15 mouse cellular contexts compared by ENCODE assay signal in genomic region chr14:47187261-47187660, GRCm38 (mm10). TPM values are rescaled to one million over a fixed set of nuclear protein-coding genes. Genes with fewer than 3 reads are reported as not detected.
A peak's percentile ranks its signal among the peaks of the same experiment; 100 is the strongest.
DNase-seq lines count a peak whose midpoint lies in the region; ATAC-seq and TF ChIP-seq lines count a peak whose summit lies in the region.
"Had no signal": no experiment of that assay in that cellular context is flagged by ENCODE, and none has a peak within 500 bp of the region (broad histone marks: within the 10 kb centered on the region; RNA-seq: fewer than 3 reads in every experiment).

No protein-coding gene starts in this region.

- no peaks in the 10 kb centered on the region for H3K27me3 ChIP-seq in heart, embryonic 16.5 days (ENCODE audit: control insufficient read depth, insufficient read depth, low read length)
- H3K27me3 ChIP-seq in liver, embryonic 15.5 days, result peaks cover 20% of the 10 kb centered on the region
- peaks cover 19% of the 10 kb centered on the region for H3K27me3 ChIP-seq in liver, embryonic 12.5 days (replicated peaks)
- H3K27me3 ChIP-seq: stomach, embryonic 15.5 days had no signal

- WGBS in heart, embryonic 16.5 days, result 58% methylated on average over 1 of the region's 1 CpGs
- 51% methylated on average over 1 of the region's 1 CpGs for WGBS in liver, embryonic 15.5 days (ENCODE audit: insufficient replicate concordance)
- 38% methylated on average over 1 of the region's 1 CpGs for WGBS in liver, embryonic 12.5 days (ENCODE audit: insufficient replicate concordance)
- WGBS in macrophage (ENCODE audit: missing documents), result 67% methylated on average over 1 of the region's 1 CpGs

- DNase-seq in heart, postnatal 36 days, result no peak
- DNase-seq in cerebellum, postnatal 36 days, result no peak
- DNase-seq: cerebellum, adult 11 months; cerebellum, postnatal 25 days; right cerebral cortex, adult 18-20 months had no signal

- intact Hi-C loops in heart, postnatal 36 days (cut with DNase I), result loop anchor here (5.0 to 10.0 kb wide), 2 partner anchors 182 to 305 kb away; partner anchors contain the start of gene Samd4

- H3K4me2 ChIP-seq in heart, embryonic 16.5 days (ENCODE audit: low read depth, low read length), result peak overlapping the region; percentile 97; the same call in 1 of the 2 replicates
- peak overlapping the region; percentile 92 for H3K4me2 ChIP-seq in liver, embryonic 15.5 days
- H3K4me2 ChIP-seq in liver, embryonic 12.5 days, result no peak overlapping the region
- H3K4me2 ChIP-seq: forebrain, embryonic 15.5 days had no signal

- H3K27ac ChIP-seq in heart, embryonic 16.5 days (ENCODE audit: low read length), result no peak overlapping the region
- H3K27ac ChIP-seq in liver, embryonic 15.5 days (replicated peaks), result no peak overlapping the region
- no peak overlapping the region for H3K27ac ChIP-seq in liver, embryonic 12.5 days
- H3K27ac ChIP-seq in bone marrow macrophage, adult 2 months (ENCODE audit: insufficient read depth, low read depth, low read length), result peak overlapping the region; percentile 86
- peak overlapping the region; percentile 82 for H3K27ac ChIP-seq in macrophage
- H3K27ac ChIP-seq: forebrain, embryonic 15.5 days; hindbrain, embryonic 13.5 days; limb, embryonic 13.5 days; lung, embryonic 15.5 days; stomach, embryonic 15.5 days had no signal

- no peak for TF ChIP-seq POLR2A in bone marrow macrophage, adult 2 months (IDR thresholded peaks at IDR 0.05; ENCODE audit: borderline replicate concordance, low read depth, low read length)

- H3K4me1 ChIP-seq in heart, embryonic 16.5 days (ENCODE audit: control insufficient read depth, insufficient read depth, low read length), result peaks cover 6% of the 10 kb centered on the region
- H3K4me1 ChIP-seq in liver, embryonic 15.5 days (replicated peaks), result peaks cover 34% of the 10 kb centered on the region
- H3K4me1 ChIP-seq in liver, embryonic 12.5 days, result peaks cover 32% of the 10 kb centered on the region
- H3K4me1 ChIP-seq in bone marrow macrophage, adult 2 months (ENCODE audit: control insufficient read depth, insufficient read depth, low read length), result peaks cover 15% of the 10 kb centered on the region
- H3K4me1 ChIP-seq: stomach, embryonic 15.5 days had no signal

- no peak for TF ChIP-seq CTCF in bone marrow macrophage, adult 2 months (IDR thresholded peaks at IDR 0.05; ENCODE audit: low read depth, low read length)

- H3K9me3 ChIP-seq in heart, embryonic 16.5 days (replicated peaks; ENCODE audit: control insufficient read depth, low read length), result no peaks in the 10 kb centered on the region; the same call in 1 of the 2 replicates
- H3K9me3 ChIP-seq in liver, embryonic 15.5 days (replicated peaks), result no peaks in the 10 kb centered on the region
- H3K9me3 ChIP-seq in liver, embryonic 12.5 days (replicated peaks), result no peaks in the 10 kb centered on the region; the same call in 1 of the 2 replicates
- H3K9me3 ChIP-seq: forebrain, embryonic 15.5 days; hindbrain, embryonic 13.5 days; limb, embryonic 13.5 days; lung, embryonic 15.5 days; stomach, embryonic 15.5 days had no signal

- no peak for ATAC-seq in heart, embryonic 16.5 days (replicated peaks; ENCODE audit: extremely low read depth, insufficient read depth, low FRiP score)
- ATAC-seq in liver, embryonic 15.5 days (ENCODE audit: insufficient read depth), result no peak
- ATAC-seq in liver, embryonic 12.5 days, result no peak
- ATAC-seq: forebrain, embryonic 15.5 days had no signal

- H3K79me2 ChIP-seq in macrophage (ENCODE audit: inconsistent target), result peaks cover 61% of the 10 kb centered on the region

- H3K36me3 ChIP-seq in heart, embryonic 16.5 days (ENCODE audit: control insufficient read depth, insufficient read depth), result no peaks in the 10 kb centered on the region
- no peaks in the 10 kb centered on the region for H3K36me3 ChIP-seq in liver, embryonic 15.5 days (replicated peaks)
- no peaks in the 10 kb centered on the region for H3K36me3 ChIP-seq in liver, embryonic 12.5 days
- H3K36me3 ChIP-seq in macrophage (ENCODE audit: inconsistent target), result peaks cover 23% of the 10 kb centered on the region; the same call in 1 of the 2 replicates
- H3K36me3 ChIP-seq: forebrain, embryonic 15.5 days; hindbrain, embryonic 13.5 days; limb, embryonic 13.5 days; lung, embryonic 15.5 days; stomach, embryonic 15.5 days had no signal

- no peak overlapping the region for H3K9ac ChIP-seq in heart, embryonic 16.5 days (ENCODE audit: low read length)
- H3K9ac ChIP-seq in liver, embryonic 15.5 days, result no peak overlapping the region
- no peak overlapping the region for H3K9ac ChIP-seq in liver, embryonic 12.5 days
- H3K9ac ChIP-seq: forebrain, embryonic 15.5 days; hindbrain, embryonic 13.5 days; limb, embryonic 13.5 days; lung, embryonic 15.5 days; stomach, embryonic 15.5 days had no signal

- H3K4me3 ChIP-seq in heart, embryonic 16.5 days (ENCODE audit: low read length), result no peak overlapping the region; the same call in 1 of the 2 replicates
- no peak overlapping the region for H3K4me3 ChIP-seq in liver, embryonic 15.5 days (replicated peaks)
- no peak overlapping the region for H3K4me3 ChIP-seq in liver, embryonic 12.5 days
- H3K4me3 ChIP-seq in bone marrow macrophage, adult 2 months (ENCODE audit: insufficient read depth, low read length), result peak overlapping the region; percentile 39
- H3K4me3 ChIP-seq in macrophage (ENCODE audit: inconsistent target), result peak overlapping the region; percentile 72
- H3K4me3 ChIP-seq: forebrain, embryonic 15.5 days had no signal

RNA-seq across cellular contexts. Expression of gene Gch1, which starts 2.0 kb away (rescaled TPM):
- 6.9 and 7.0 TPM in 2 replicates for polyA plus RNA-seq in heart, embryonic 16.5 days (2015; fragmentation: Nextera tagmentation; extraction: Ambion mirVana)
- 1 to 10 TPM; 5.4 to 5.9 TPM for total RNA-seq in heart, postnatal 36 days (2021)
- 4.5 and 4.9 TPM in 2 replicates for polyA plus RNA-seq in liver, embryonic 15.5 days (2015; fragmentation: Nextera tagmentation; extraction: Ambion mirVana)
- polyA plus RNA-seq in liver, embryonic 12.5 days (2016; fragmentation: Nextera tagmentation; extraction: Ambion mirVana), result 3.4 and 3.7 TPM in 2 replicates
- 10.0 and 12.9 TPM in 2 replicates for polyA plus RNA-seq in bone marrow macrophage, adult 2 months (2012; ENCODE audit: insufficient read depth, insufficient read length, missing spikeins)
- total RNA-seq in macrophage (2018; cell fraction: chromatin; rRNA removed), result 100 to 1,000 TPM in 14 of 26 experiments, 10 to 100 TPM in 12; 20.2 to 380 (median 117) TPM
- total RNA-seq in macrophage (2018; cell fraction: cytosol; rRNA removed), result 10 to 100 TPM; 11.3 to 73.2 (median 26.9) TPM
- 100 to 1,000 TPM in 15 of 26 experiments, 10 to 100 TPM in 11; 20.7 to 309 (median 108) TPM for total RNA-seq in macrophage (2018; cell fraction: nucleus; rRNA removed)
- 5.9 to 18.8 TPM (median 16.6 TPM) in 3 replicates for polyA plus RNA-seq in macrophage (2018)

Comparison
In these comparisons a context has a peak if more than half of its experiments do, and no peak if none do; other contexts are left out.
1. H3K27ac ChIP-seq: peak in bone marrow macrophage, adult 2 months (single experiment) and macrophage (single experiment); none in heart, embryonic 16.5 days (single experiment), liver, embryonic 15.5 days (single experiment) and liver, embryonic 12.5 days (single experiment).
2. H3K4me3 ChIP-seq: peak in bone marrow macrophage, adult 2 months (single experiment) and macrophage (single experiment); none in heart, embryonic 16.5 days (single experiment), liver, embryonic 15.5 days (single experiment) and liver, embryonic 12.5 days (single experiment).